Mouse (Mus musculus): Measurements from ENCODE around the gene Spryd4. TPM values are rescaled to one million over a fixed set of nuclear protein-coding genes. Genes with fewer than 3 reads are reported as not detected.
A peak's percentile ranks its signal among the peaks of the same experiment; 100 is the strongest.

Gene Spryd4
- polyA plus RNA-seq, 1 experiment, result 21.8 TPM

DNA sequence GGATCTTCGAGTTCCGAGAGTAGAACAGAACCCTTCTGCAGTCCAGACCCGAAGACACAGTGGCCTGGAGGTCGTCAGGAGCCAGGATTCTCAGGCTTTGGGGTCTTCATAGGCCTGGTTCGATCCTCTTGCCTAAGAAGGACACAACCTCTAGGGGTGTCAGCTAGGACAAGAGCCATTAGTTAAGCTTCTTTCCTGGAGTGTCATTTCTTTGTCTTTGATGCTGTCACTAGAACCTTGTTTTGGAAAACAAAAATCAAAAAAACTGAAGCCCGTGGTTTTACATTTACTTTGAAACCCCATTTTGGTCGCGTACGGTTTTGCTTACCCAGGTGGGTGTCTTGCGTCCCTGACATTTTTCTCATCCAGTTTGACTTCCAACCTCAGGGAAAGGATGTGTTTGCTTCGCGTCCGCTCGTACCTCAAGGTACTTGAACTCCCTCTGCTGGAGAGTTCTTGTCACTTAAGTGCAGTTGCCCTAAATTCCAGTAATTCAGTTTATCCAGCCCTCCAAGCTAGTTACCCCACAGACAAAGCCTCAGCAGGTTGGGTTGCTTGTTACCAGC, 20.9 kb upstream of the Spryd4 start:
- no peaks in the 10 kb centered on the region for H3K79me2 ChIP-seq (ENCODE audit: control insufficient read depth, insufficient read depth)
- H3K4me3 ChIP-seq, result peak overlapping the region; percentile 53
- peak overlapping the region; percentile 89 for H3K4me2 ChIP-seq (ENCODE audit: low read depth)
- TF ChIP-seq POLR2A (IDR thresholded peaks at IDR 0.05; ENCODE audit: insufficient read length, low read depth), result no peak
- no peak for TF ChIP-seq TCF12 (IDR thresholded peaks at IDR 0.05; ENCODE audit: insufficient read depth, poor library complexity, severe bottlenecking)
- H3K27me3 ChIP-seq (ENCODE audit: control insufficient read depth, insufficient read depth, insufficient read length), result no peaks in the 10 kb centered on the region
- peak overlapping the region; percentile 64 for H3ac ChIP-seq (ENCODE audit: control insufficient read depth, insufficient read length)
- no peaks in the 10 kb centered on the region for H3K36me3 ChIP-seq (ENCODE audit: control insufficient read depth, insufficient read depth)

DNA sequence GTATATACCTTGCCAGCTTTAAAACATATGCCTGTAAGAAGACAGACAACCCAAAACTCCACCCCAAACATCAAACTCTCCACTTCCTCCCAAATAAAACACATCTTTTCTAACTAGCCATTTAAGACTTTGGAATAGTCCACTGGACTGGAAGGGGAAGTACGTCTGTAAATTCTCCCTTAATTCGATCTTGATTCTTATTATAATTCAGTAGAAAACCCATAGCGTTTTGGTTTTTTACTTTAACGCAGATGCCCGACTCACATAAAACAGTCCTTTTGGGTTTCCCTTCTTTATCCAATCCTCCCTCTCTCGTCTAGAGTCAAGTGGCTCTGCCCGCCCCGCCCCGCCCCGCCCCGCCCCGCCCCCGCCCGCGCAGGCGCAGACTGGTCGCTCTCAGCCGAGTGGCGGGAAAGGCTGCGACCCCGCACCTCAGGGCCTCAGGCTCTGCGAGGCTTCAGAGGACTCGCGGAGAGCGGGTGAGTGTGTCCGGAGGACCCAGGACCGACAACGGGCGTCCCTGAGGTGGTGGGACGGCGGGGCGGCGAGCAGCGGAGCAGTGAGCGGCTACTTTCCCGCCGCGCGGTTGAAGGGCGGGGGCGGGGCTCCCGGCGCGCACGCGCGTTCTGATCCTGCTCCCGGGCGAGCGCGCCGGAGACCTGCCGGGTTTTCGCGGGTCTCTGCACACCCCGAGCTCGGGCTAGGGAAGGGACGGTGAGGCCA, 20.3 kb upstream of the Spryd4 start, which contains the start of gene Timeless:
TSS of gene Timeless (plus strand) at position 369 of the 723 bp plus-strand sequence.
- H3K27me3 ChIP-seq (ENCODE audit: control insufficient read depth, insufficient read depth, insufficient read length), result no peaks in the 10 kb centered on the region
- no peaks in the 10 kb centered on the region for H3K36me3 ChIP-seq (ENCODE audit: control insufficient read depth, insufficient read depth)
- TF ChIP-seq POLR2A (IDR thresholded peaks at IDR 0.05; ENCODE audit: insufficient read length, low read depth) (peak; percentile 65), POLR2AphosphoS2 (IDR thresholded peaks at IDR 0.05; ENCODE audit: insufficient read length, low read depth) (peak; percentile 59), E2F4 (IDR thresholded peaks at IDR 0.05; ENCODE audit: insufficient read depth) (peak; percentile 92), TCF12 (IDR thresholded peaks at IDR 0.05; ENCODE audit: insufficient read depth, poor library complexity, severe bottlenecking) (no peak)
- peak within 1 kb of the TSS; percentile 53 for H3K4me3 ChIP-seq
- peak within 1 kb of the TSS; percentile 64 for H3ac ChIP-seq (ENCODE audit: control insufficient read depth, insufficient read length)
- peak within 1 kb of the TSS; percentile 89 for H3K4me2 ChIP-seq (ENCODE audit: low read depth)
- H3K79me2 ChIP-seq (ENCODE audit: control insufficient read depth, insufficient read depth), result no peaks in the 10 kb centered on the region

- Histone ChIP-seq H3K4me3 (peak overlapping the region; percentile 53), H3ac (ENCODE audit: control insufficient read depth, insufficient read length) (no peak overlapping the region), H3K36me3 (ENCODE audit: control insufficient read depth, insufficient read depth) (no peaks in the 10 kb centered on the region), H3K27me3 (ENCODE audit: control insufficient read depth, insufficient read depth, insufficient read length) (no peaks in the 10 kb centered on the region), H3K4me2 (ENCODE audit: low read depth) (peak overlapping the region; percentile 87), H3K79me2 (ENCODE audit: control insufficient read depth, insufficient read depth) (no peaks in the 10 kb centered on the region)
- TF ChIP-seq CEBPB (IDR thresholded peaks at IDR 0.05; ENCODE audit: insufficient read depth, poor library complexity, severe bottlenecking), result no peak
- TF ChIP-seq MAX (IDR thresholded peaks at IDR 0.05; ENCODE audit: low read depth), result no peak
- TF ChIP-seq POLR2AphosphoS2 (IDR thresholded peaks at IDR 0.05; ENCODE audit: insufficient read length, low read depth), result no peak
- no peak for TF ChIP-seq MYOG (IDR thresholded peaks at IDR 0.05; ENCODE audit: control insufficient read depth in 1 of 3, insufficient read depth in 1 of 3, insufficient read length in 2 of 3, low read depth in 2 of 3)
Observed at GRCm38 (mm10) chr10:128231146-128231545, 19.5 kb upstream of the Spryd4 start.

GRCm38 (mm10) chr10:128230582-128230981, 19.0 kb upstream of the Spryd4 start:
- Histone ChIP-seq H3ac (ENCODE audit: control insufficient read depth, insufficient read length) (no peak overlapping the region), H3K27me3 (ENCODE audit: control insufficient read depth, insufficient read depth, insufficient read length) (no peaks in the 10 kb centered on the region), H3K36me3 (ENCODE audit: control insufficient read depth, insufficient read depth) (no peaks in the 10 kb centered on the region), H3K79me2 (ENCODE audit: control insufficient read depth, insufficient read depth) (no peaks in the 10 kb centered on the region), H3K4me2 (ENCODE audit: low read depth) (no peak overlapping the region), H3K4me3 (no peak overlapping the region)
- TF ChIP-seq MYOG (IDR thresholded peaks at IDR 0.05; ENCODE audit: control insufficient read depth in 1 of 3, insufficient read depth in 1 of 3, insufficient read length in 2 of 3, low read depth in 2 of 3), result no peak
- no peak for TF ChIP-seq TCF12 (IDR thresholded peaks at IDR 0.05; ENCODE audit: insufficient read depth, poor library complexity, severe bottlenecking)
- TF ChIP-seq CEBPB (IDR thresholded peaks at IDR 0.05; ENCODE audit: insufficient read depth, poor library complexity, severe bottlenecking), result no peak
- TF ChIP-seq E2F4 (IDR thresholded peaks at IDR 0.05; ENCODE audit: insufficient read depth), result no peak
- no peak for TF ChIP-seq USF1 (IDR thresholded peaks at IDR 0.05; ENCODE audit: low read depth)
- TF ChIP-seq MAX (IDR thresholded peaks at IDR 0.05; ENCODE audit: low read depth), result no peak
- TF ChIP-seq TCF3 (IDR thresholded peaks at IDR 0.05; ENCODE audit: insufficient read length, low read depth), result no peak
- no peak for TF ChIP-seq SRF (IDR thresholded peaks at IDR 0.05; ENCODE audit: control insufficient read depth, insufficient read length, low read depth)
- no peak for TF ChIP-seq MYOD1 (IDR thresholded peaks at IDR 0.05; ENCODE audit: control insufficient read depth in 1 of 3, insufficient read length in 2 of 3, low read depth in 2 of 3)
- TF ChIP-seq POLR2AphosphoS2 (IDR thresholded peaks at IDR 0.05; ENCODE audit: insufficient read length, low read depth), result no peak
- TF ChIP-seq REST (IDR thresholded peaks at IDR 0.05; ENCODE audit: insufficient read depth, insufficient read length), result no peak
- no peak for TF ChIP-seq POLR2A (IDR thresholded peaks at IDR 0.05; ENCODE audit: insufficient read length, low read depth)

DNA sequence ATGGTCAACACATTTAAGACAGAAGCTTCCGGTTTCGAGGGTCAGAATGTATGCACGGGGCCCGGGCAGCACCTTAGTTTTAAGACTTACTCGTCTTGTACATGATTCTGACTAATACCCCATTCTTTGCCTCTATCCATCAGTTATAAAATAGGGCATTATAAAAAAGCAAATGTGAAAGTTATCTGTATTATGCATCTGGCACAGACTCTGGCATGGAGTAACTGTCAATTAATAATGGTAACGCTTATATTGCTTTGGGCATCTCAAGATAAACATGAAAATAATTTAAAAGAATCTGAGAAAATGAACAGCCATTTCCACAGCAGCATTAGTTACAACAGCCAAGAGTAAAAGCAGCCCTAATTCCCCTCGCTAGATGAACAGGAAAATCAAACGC, 16.4 kb upstream of the Spryd4 start:
- TF ChIP-seq MYOD1 (IDR thresholded peaks at IDR 0.05; ENCODE audit: control insufficient read depth in 1 of 3, insufficient read length in 2 of 3, low read depth in 2 of 3) (no peak), USF1 (IDR thresholded peaks at IDR 0.05; ENCODE audit: low read depth) (no peak), MYOG (IDR thresholded peaks at IDR 0.05; ENCODE audit: control insufficient read depth in 1 of 3, insufficient read depth in 1 of 3, insufficient read length in 2 of 3, low read depth in 2 of 3) (no peak), REST (IDR thresholded peaks at IDR 0.05; ENCODE audit: insufficient read depth, insufficient read length) (no peak), SRF (IDR thresholded peaks at IDR 0.05; ENCODE audit: control insufficient read depth, insufficient read length, low read depth) (no peak)
- Histone ChIP-seq H3K36me3 (ENCODE audit: control insufficient read depth, insufficient read depth) (no peaks in the 10 kb centered on the region), H3K4me3 (no peak overlapping the region), H3ac (ENCODE audit: control insufficient read depth, insufficient read length) (no peak overlapping the region), H3K4me2 (ENCODE audit: low read depth) (no peak overlapping the region), H3K27me3 (ENCODE audit: control insufficient read depth, insufficient read depth, insufficient read length) (no peaks in the 10 kb centered on the region), H3K79me2 (ENCODE audit: control insufficient read depth, insufficient read depth) (no peaks in the 10 kb centered on the region)

Measured in myocyte (in vitro differentiated cells).